Mouse (Mus musculus) forebrain, embryonic 11.5 days (tissue): ENCODE measurements around the gene Tspan7. TPM values are rescaled to one million over a fixed set of nuclear protein-coding genes. Genes with fewer than 3 reads are reported as not detected.

ENCODE experiments used
- ATAC-seq: fragments of 200-750 bp; cut with Nextera tagmentation; replicated peaks from 2 replicates; pipeline ENCODE4 v1.8.0; 2017; ENCODE audit warnings: moderate TSS enrichment; ENCODE audit not compliant: low FRiP score
- DNase-seq: peaks from one replicate; pipeline ENCODE4 v3.0.0-alpha.2; 2017; ENCODE audit warnings: low spot score
- H3K27ac ChIP-seq: fragments of 300-500 bp; sonication (generic); 2 replicates; pipeline ENCODE4 v1.5.1; 2014; ENCODE audit warnings: low read depth, low read length
- H3K27me3 ChIP-seq: fragments of 300-500 bp; sonication (generic); 2 replicates; pipeline ENCODE4 v1.6.1; 2014; ENCODE audit warnings: mild to moderate bottlenecking, low read length, mixed read lengths; ENCODE audit not compliant: control insufficient read depth, insufficient read depth
- H3K36me3 ChIP-seq: fragments of 300-500 bp; sonication (generic); 2 replicates; pipeline ENCODE4 v1.6.1; 2014; ENCODE audit warnings: mild to moderate bottlenecking, low read length, moderate library complexity, mixed read lengths; ENCODE audit not compliant: control insufficient read depth, insufficient read depth
- H3K4me1 ChIP-seq: fragments of 300-500 bp; sonication (generic); replicated peaks from 2 replicates; pipeline ENCODE4 v1.6.1; 2014; ENCODE audit warnings: low read length, mixed read lengths; ENCODE audit not compliant: control insufficient read depth, insufficient read depth
- H3K4me2 ChIP-seq: fragments of 300-500 bp; sonication (generic); 2 replicates; pipeline ENCODE4 v1.6.1; 2014; ENCODE audit warnings: low read depth, mild to moderate bottlenecking, low read length, moderate library complexity, mixed read lengths; ENCODE audit not compliant: severe bottlenecking
- H3K4me3 ChIP-seq: fragments of 300-500 bp; sonication (generic); 2 replicates; pipeline ENCODE4 v1.5.1; 2014; ENCODE audit warnings: low read depth, low read length
- H3K9ac ChIP-seq: fragments of 300-500 bp; sonication (generic); 2 replicates; pipeline ENCODE4 v1.6.1; 2014; ENCODE audit warnings: low read length
- H3K9me3 ChIP-seq: fragments of 300-500 bp; sonication (generic); 2 replicates; pipeline ENCODE4 v1.6.1; 2016; ENCODE audit warnings: low read length, mixed read lengths; ENCODE audit not compliant: control insufficient read depth
- WGBS: fragments of 180-500 bp; shearing (Covaris S2); extraction: QIAGEN DNeasy Blood & Tissue Kit; methylation state at CpG from one replicate; pipeline ENCODE4 v1.1.7; 2014; 5-methylcytosine and 5-hydroxymethylcytosine counted together
- polyA plus RNA-seq: library from polyadenylated mRNA; unstranded; fragments of >200 nt; fragmentation: Nextera tagmentation; extraction: Ambion mirVana; gene quantifications from 2 replicates; pipeline ENCODE4 v1.2.1, GENCODE M21; 2014

Gene Tspan7
- polyA plus RNA-seq, 1 experiment from 2014 or later: 87.0 TPM

DNA sequence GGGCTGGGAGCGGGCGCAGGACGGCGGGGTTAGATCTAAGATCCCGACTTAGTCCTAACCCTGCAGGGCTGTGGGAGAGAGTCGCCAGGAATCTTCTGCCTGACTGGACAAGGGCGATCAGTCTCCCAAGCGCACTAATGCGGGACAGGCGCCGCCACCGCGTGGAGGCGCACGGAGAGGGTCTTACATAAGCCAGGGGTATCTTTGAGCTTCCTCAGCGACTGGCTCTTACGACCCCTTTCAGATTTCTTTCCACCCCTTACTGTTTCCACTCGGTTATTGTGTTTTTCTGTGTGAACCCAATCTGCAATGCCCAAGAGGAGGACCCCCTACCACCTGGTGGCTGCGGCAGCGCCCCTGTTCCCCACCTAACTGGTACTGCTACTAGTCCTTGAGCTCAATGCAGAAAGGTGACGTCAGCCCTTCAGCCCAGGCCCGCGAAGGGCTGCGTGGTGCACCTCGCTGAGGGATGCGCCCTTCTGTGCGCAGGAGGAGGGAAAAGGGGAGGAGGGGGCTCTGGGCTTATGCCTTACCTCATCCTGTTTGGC lies 780 bp downstream of the Tspan7 start:
- WGBS: 8% methylated on average over 26 of the region's 27 CpGs
- ATAC-seq (peak; percentile 86), DNase-seq (peak; percentile 78)
- H3K4me2 ChIP-seq: peak overlapping the region; percentile 56
- H3K9ac ChIP-seq: peak overlapping the region; percentile 48
- no peaks in the 10 kb centered on the region for H3K4me1 ChIP-seq
- no peaks in the 10 kb centered on the region for H3K36me3 ChIP-seq
- no peak overlapping the region for H3K27ac ChIP-seq
- peak overlapping the region; percentile 45 for H3K4me3 ChIP-seq
- H3K27me3 ChIP-seq: no peaks in the 10 kb centered on the region
- no peaks in the 10 kb centered on the region for H3K9me3 ChIP-seq

DNA sequence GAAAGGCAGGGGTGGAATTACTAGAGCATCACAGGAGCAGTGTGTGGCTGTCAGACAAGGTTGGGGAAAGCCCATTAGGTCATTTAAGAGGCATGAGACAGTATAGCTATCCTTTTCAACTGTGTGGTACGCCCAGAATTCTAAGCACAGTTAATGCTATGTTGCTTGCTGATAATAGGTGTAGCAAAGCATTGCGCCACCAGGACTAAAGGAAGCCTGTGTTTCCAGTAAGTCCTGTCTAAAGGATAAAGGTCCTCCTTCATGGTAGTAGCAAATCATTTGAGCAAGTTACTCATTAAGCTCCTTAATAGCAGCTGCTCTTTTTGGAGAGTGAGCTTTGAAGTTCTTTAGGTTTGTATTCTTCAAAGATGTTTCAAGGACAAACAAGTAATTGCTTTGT lies 13.6 kb downstream of the Tspan7 start:
- H3K9ac ChIP-seq: no peak overlapping the region
- ATAC-seq: no peak
- no peaks in the 10 kb centered on the region for H3K9me3 ChIP-seq
- no peak for DNase-seq
- H3K27ac ChIP-seq: no peak overlapping the region
- H3K27me3 ChIP-seq: no peaks in the 10 kb centered on the region
- no peak overlapping the region for H3K4me3 ChIP-seq
- 88% methylated on average over 2 of the region's 2 CpGs for WGBS
- H3K4me1 ChIP-seq: no peaks in the 10 kb centered on the region
- H3K36me3 ChIP-seq: no peaks in the 10 kb centered on the region
- H3K4me2 ChIP-seq: no peak overlapping the region

DNA sequence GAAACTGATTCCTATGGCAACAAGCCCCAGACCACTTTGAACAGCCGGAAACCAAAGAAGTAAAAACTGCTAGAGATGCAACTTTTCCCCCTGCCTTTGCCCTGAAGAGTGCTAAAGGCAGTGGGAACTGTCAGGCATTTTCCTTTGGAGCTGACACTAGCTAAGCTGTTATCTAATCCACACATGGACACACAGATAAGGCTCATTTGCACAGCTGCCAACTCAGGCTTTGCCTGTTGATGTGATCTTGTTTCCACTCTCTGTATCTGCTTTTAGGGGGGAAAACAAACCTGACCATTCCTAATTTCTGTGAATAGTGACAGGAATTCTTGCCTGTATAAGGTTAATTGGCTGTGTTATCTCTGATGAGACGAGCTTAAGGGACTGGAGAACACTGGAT lies 17.7 kb downstream of the Tspan7 start:
- 72% methylated on average over 2 of the region's 2 CpGs for WGBS
- no peak for ATAC-seq

DNA sequence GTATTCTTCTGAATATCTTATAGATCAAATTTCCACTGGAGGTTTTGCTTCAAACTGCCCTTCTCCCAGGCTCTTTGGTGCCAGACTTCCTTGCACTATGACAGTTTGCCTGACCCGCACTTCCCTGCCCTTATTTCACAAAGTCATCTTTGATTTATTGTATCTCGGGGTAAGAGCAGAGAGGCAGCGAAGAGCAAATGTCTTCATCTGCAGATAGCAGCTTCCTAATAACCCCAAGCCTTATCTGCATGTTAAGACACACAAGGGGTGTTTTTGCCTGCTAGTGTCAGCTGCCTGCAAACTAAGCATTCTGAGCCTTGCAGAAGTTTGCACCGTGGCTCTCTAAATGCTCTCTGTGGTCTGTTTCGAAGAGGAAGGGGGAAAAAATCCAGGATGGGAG lies 29.5 kb downstream of the Tspan7 start:
- 69% methylated on average over 5 of the region's 5 CpGs for WGBS
- H3K4me3 ChIP-seq: no peak overlapping the region
- no peak for ATAC-seq
- H3K4me1 ChIP-seq: no peaks in the 10 kb centered on the region
- no peaks in the 10 kb centered on the region for H3K27me3 ChIP-seq
- H3K9ac ChIP-seq: no peak overlapping the region
- no peak overlapping the region for H3K27ac ChIP-seq
- H3K9me3 ChIP-seq: no peaks in the 10 kb centered on the region
- H3K4me2 ChIP-seq: no peak overlapping the region
- no peaks in the 10 kb centered on the region for H3K36me3 ChIP-seq
- no peak for DNase-seq

More for the DNA sequence above, 17.7 kb downstream of the Tspan7 start:
- no peak overlapping the region for H3K27ac ChIP-seq
- H3K36me3 ChIP-seq: no peaks in the 10 kb centered on the region
- no peak overlapping the region for H3K9ac ChIP-seq
- no peaks in the 10 kb centered on the region for H3K9me3 ChIP-seq
- H3K4me1 ChIP-seq: no peaks in the 10 kb centered on the region
- H3K4me3 ChIP-seq: no peak overlapping the region
- DNase-seq: no peak
- H3K4me2 ChIP-seq: no peak overlapping the region
- H3K27me3 ChIP-seq: no peaks in the 10 kb centered on the region

DNA sequence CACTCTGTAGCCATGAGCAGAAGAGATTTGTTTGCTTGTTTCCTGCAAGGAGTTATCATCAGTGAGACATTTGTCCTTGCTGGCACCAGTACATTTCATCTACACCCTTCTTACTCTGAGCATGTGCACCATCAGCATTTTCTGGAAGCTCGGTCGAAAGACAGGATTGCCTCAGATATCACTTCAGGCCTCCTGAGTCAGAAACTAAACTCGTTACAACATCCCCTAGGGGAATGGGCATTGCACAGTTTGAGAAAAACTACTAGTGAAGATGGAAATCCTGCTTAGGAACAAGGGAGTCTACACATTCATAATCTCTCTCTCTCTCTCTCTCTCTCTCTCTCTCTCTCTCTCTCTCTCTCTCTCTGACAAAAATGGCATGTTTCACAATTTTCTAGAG lies 30.0 kb downstream of the Tspan7 start:
- H3K4me3 ChIP-seq: no peak overlapping the region
- no peak overlapping the region for H3K4me2 ChIP-seq
- 65% methylated on average over 3 of the region's 3 CpGs for WGBS
- H3K27ac ChIP-seq: no peak overlapping the region
- no peaks in the 10 kb centered on the region for H3K36me3 ChIP-seq
- H3K9ac ChIP-seq: no peak overlapping the region
- DNase-seq (no peak), ATAC-seq (no peak)
- no peaks in the 10 kb centered on the region for H3K4me1 ChIP-seq
- no peaks in the 10 kb centered on the region for H3K9me3 ChIP-seq
- H3K27me3 ChIP-seq: no peaks in the 10 kb centered on the region

DNA sequence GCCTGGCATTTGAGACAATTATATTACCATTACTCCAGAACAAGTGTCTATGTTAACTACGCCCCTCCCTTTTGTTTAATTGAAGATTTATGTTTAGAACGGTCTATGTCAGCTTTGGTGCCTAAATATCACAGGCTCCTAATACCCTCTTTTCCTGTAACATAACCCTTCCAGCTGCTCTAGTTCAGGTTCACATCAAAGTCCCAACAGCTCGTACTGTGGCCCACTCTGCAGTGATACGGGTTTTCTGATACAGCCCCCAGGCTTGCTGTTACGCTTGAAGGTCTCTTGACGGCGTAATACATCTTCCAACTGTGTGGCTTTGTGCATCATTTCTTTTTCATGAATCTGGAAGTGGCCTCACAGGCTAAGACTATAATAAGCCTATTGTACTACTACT lies 31.5 kb downstream of the Tspan7 start:
- DNase-seq (no peak), ATAC-seq (no peak)
- Histone ChIP-seq H3K4me2 (no peak overlapping the region), H3K36me3 (no peaks in the 10 kb centered on the region), H3K9me3 (no peaks in the 10 kb centered on the region), H3K4me3 (no peak overlapping the region), H3K27ac (no peak overlapping the region), H3K27me3 (no peaks in the 10 kb centered on the region), H3K4me1 (no peaks in the 10 kb centered on the region), H3K9ac (no peak overlapping the region)
- WGBS: 84% methylated on average over 7 of the region's 7 CpGs

DNA sequence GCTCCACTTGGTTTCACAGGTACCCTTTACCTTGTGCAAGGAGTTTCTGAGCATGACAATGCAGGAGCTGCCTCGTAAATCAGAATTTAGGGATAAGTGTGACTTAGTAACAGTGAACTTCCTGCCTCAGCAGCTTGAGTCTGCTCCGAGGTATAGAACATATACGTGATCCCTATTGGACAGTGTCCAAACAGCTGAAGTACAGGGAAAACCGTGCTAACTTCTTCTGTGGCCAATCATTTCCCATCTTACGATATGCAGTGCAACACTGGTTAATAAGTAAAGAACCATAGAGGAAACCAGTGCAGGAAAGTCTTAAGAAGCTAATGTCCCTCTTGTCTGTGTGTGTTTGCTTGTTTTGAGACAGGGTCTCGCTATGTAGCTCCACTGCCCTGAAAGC lies 32.0 kb downstream of the Tspan7 start:
- Histone ChIP-seq H3K4me1 (no peaks in the 10 kb centered on the region), H3K4me2 (no peak overlapping the region), H3K9ac (no peak overlapping the region), H3K4me3 (no peak overlapping the region), H3K36me3 (no peaks in the 10 kb centered on the region), H3K27ac (no peak overlapping the region), H3K9me3 (no peaks in the 10 kb centered on the region), H3K27me3 (no peaks in the 10 kb centered on the region)
- DNase-seq: no peak
- 87% methylated on average over 6 of the region's 6 CpGs for WGBS
- no peak for ATAC-seq

DNA sequence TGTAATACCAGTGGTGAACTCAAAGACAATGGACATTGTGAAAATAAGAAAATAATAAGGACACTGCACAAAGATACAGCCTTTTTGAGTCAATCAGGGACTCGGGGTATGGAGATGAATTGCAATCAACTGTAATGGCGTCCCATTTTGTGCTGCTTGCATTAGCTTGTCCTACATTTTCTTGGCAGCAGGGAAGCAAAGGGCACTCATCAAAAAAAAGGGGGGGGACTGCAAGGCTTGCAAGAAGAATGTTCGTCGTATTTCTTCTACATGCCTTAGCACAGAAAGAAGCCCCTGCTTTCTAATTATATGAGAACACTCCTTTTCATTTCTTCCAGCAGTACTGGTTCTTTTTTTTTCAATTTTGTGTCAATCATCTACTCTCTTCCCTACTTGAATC lies 32.8 kb downstream of the Tspan7 start:
- Histone ChIP-seq H3K27me3 (no peaks in the 10 kb centered on the region), H3K4me1 (no peaks in the 10 kb centered on the region), H3K9ac (no peak overlapping the region), H3K27ac (0 out of 2 replicates have a peak overlapping the region, but pooled peaks have one; percentile 12), H3K4me3 (no peak overlapping the region), H3K9me3 (no peaks in the 10 kb centered on the region), H3K36me3 (no peaks in the 10 kb centered on the region), H3K4me2 (no peak overlapping the region)
- 58% methylated on average over 4 of the region's 4 CpGs for WGBS
- no peak for DNase-seq
- no peak for ATAC-seq

DNA sequence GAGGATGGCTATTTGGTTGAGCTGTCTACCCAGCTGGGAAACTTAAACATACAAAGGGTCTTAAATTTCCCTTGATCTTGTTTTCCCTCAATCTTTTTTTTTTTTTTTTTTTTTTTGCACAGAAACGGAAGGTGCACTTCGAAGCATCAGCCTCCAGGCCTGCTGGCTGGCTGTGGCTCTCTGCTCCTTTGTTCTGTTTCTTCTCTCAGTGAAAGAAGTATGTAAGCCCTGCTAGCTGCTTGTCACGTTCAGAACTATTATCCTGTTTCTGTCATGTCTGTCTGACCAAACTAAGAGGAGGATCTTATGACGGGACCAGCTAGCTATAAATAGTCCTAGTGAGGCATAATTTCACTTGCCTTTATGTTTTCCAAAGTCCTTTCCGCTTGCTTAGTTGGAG lies 33.6 kb downstream of the Tspan7 start:
- H3K27ac ChIP-seq: no peak overlapping the region
- no peaks in the 10 kb centered on the region for H3K9me3 ChIP-seq
- WGBS: 42% methylated on average over 5 of the region's 5 CpGs
- no peak overlapping the region for H3K4me2 ChIP-seq
- H3K4me1 ChIP-seq: no peaks in the 10 kb centered on the region
- H3K36me3 ChIP-seq: no peaks in the 10 kb centered on the region
- no peak for DNase-seq
- no peaks in the 10 kb centered on the region for H3K27me3 ChIP-seq
- H3K9ac ChIP-seq: no peak overlapping the region
- no peak overlapping the region for H3K4me3 ChIP-seq
- ATAC-seq: no peak
